Mouse (Mus musculus): Measurements from ENCODE around the gene Cd247.

GRCm38 (mm10) chr1:165771491-165771897 is 17.0 kb upstream of the Cd247 start:
- peak; percentile 97 for TF ChIP-seq CTCF (conservative IDR thresholded peaks at IDR 0.05; ENCODE audit: low read length)
- no peak for TF ChIP-seq NANOG (IDR thresholded peaks at IDR 0.05; ENCODE audit: borderline replicate concordance, low read length)
